Mouse (Mus musculus) stomach, embryonic 14.5 days (tissue): ENCODE data around the gene Wbp1. TPM values are rescaled to one million over a fixed set of nuclear protein-coding genes. Genes with fewer than 3 reads are reported as not detected.

ENCODE experiments used
- ATAC-seq: fragments of 200-750 bp; cut with Nextera tagmentation; 2 replicates; pipeline ENCODE4 v1.8.0; 2017; ENCODE audit warnings: low read depth, moderate TSS enrichment; ENCODE audit not compliant: insufficient number of reproducible peaks, insufficient read depth, low FRiP score
- H3K27ac ChIP-seq: fragments of 300-500 bp; sonication (generic); 2 replicates; pipeline ENCODE4 v1.5.1; 2014; ENCODE audit warnings: mild to moderate bottlenecking, low read length, moderate library complexity, mixed read lengths
- H3K27me3 ChIP-seq: fragments of 300-500 bp; sonication (generic); 2 replicates; pipeline ENCODE4 v1.6.1; 2014; ENCODE audit warnings: low read length, control low read depth, mixed read lengths; ENCODE audit not compliant: control insufficient read depth, insufficient read depth
- H3K36me3 ChIP-seq: fragments of 300-500 bp; sonication (generic); 2 replicates; pipeline ENCODE4 v1.6.1; 2014; ENCODE audit warnings: mild to moderate bottlenecking, control low read depth, low read length, moderate library complexity, mixed read lengths; ENCODE audit not compliant: control insufficient read depth, insufficient read depth
- H3K4me1 ChIP-seq: fragments of 300-500 bp; sonication (generic); 2 replicates; pipeline ENCODE4 v1.6.1; 2014; ENCODE audit warnings: low read length, control low read depth, mixed read lengths; ENCODE audit not compliant: control insufficient read depth, insufficient read depth
- H3K4me2 ChIP-seq: fragments of 300-500 bp; sonication (generic); replicated peaks from 2 replicates; pipeline ENCODE4 v1.6.1; 2014; ENCODE audit warnings: low read depth, low read length, control low read depth
- H3K4me3 ChIP-seq: fragments of 300-500 bp; sonication (generic); 2 replicates; pipeline ENCODE4 v1.5.1; 2014; ENCODE audit warnings: low read depth, low read length, control low read depth
- H3K9ac ChIP-seq: fragments of 300-500 bp; sonication (generic); replicated peaks from 2 replicates; pipeline ENCODE4 v1.6.1; 2014; ENCODE audit warnings: low read depth, mild to moderate bottlenecking, control low read depth, low read length, moderate library complexity, mixed read lengths
- H3K9me3 ChIP-seq: fragments of 300-500 bp; sonication (generic); 2 replicates; pipeline ENCODE4 v1.6.1; 2016; ENCODE audit warnings: low read depth, low read length, control low read depth; ENCODE audit not compliant: control insufficient read depth
- WGBS: fragments of 180-500 bp; shearing (Covaris S2); extraction: QIAGEN DNeasy Blood & Tissue Kit; methylation state at CpG from one replicate; pipeline ENCODE4 v1.1.7; 2014; 5-methylcytosine and 5-hydroxymethylcytosine counted together
- polyA plus RNA-seq: library from polyadenylated mRNA; unstranded; fragments of >200 nt; fragmentation: Nextera tagmentation; extraction: Ambion mirVana; gene quantifications from 2 replicates; pipeline ENCODE4 v1.2.1, GENCODE M21; 2014

Gene Wbp1
- polyA plus RNA-seq, 1 experiment from 2014 or later, result 99.6 TPM

DNA sequence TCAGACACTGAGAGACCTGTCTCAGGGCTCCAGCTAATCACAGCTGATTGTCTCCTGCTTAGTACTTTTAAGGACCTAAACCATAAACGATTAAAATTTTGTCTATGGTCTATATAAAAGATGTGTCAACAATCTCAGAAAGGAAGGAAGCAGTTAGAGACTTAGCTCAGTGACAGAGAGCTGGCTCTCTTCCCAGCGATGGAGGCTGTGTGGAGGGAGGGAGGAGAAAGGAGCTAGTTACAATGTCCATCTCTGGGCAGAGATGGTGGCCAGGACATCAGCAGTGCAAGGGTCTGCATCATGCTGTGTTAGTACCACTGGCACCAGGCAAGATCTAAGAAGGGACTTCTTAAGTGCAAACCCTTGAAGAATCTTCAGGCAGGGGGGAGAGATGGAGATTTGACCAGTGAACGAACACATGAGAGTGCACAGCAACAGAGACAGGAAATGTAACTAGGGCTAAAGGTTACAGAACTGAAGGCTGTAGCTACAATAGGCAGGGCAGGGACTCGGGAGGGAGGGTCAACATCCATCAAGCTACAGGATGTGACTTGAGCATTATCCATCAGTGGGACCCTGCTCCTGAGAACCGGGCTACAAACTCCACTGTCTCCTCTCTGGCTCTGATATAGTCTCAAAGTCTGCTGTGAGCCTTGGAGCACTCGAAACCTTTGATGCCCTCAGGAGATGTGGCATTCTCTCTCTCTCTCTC lies 28.8 kb downstream of the Wbp1 start:
- H3K9ac ChIP-seq, result no peak overlapping the region
- no peaks in the 10 kb centered on the region for H3K9me3 ChIP-seq
- WGBS, result 29% methylated on average over 6 of the region's 6 CpGs
- ATAC-seq, result no peak
- no peak overlapping the region for H3K4me2 ChIP-seq
- H3K27ac ChIP-seq, result no peak overlapping the region
- 0 out of 2 replicates have a peak, but pooled peaks cover 2% of the 10 kb centered on the region for H3K4me1 ChIP-seq
- no peaks in the 10 kb centered on the region for H3K36me3 ChIP-seq
- peaks cover 16% of the 10 kb centered on the region for H3K27me3 ChIP-seq
- no peak overlapping the region for H3K4me3 ChIP-seq

DNA sequence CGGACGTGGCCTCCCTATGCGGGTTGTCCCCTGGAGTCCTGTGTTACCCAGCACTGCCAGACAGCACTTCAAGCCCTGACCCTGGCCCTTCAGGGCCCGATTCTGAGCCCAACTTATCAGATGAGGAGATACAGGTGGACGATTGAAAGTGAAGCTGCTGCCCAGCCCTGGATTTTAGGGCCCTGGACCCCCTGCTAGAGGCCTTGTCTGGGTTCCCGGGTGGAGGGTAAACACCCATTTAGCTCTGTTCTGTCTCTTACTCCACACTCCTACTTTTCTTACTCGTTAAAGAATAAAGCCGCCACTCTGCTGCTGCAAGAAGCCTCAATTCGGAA lies 33.5 kb downstream of the Wbp1 start:
- peak overlapping the region; percentile 25 for H3K4me2 ChIP-seq
- H3K27ac ChIP-seq, result no peak overlapping the region
- H3K4me1 ChIP-seq, result 0 out of 2 replicates have a peak, but pooled peaks cover 4% of the 10 kb centered on the region
- WGBS, result 13% methylated on average over 9 of the region's 9 CpGs
- H3K36me3 ChIP-seq, result no peaks in the 10 kb centered on the region
- H3K9me3 ChIP-seq, result no peaks in the 10 kb centered on the region
- H3K9ac ChIP-seq, result no peak overlapping the region
- peaks cover 47% of the 10 kb centered on the region for H3K27me3 ChIP-seq
- peak overlapping the region; percentile 18; the same call in 1 of the 2 replicates for H3K4me3 ChIP-seq
- no peak for ATAC-seq

DNA sequence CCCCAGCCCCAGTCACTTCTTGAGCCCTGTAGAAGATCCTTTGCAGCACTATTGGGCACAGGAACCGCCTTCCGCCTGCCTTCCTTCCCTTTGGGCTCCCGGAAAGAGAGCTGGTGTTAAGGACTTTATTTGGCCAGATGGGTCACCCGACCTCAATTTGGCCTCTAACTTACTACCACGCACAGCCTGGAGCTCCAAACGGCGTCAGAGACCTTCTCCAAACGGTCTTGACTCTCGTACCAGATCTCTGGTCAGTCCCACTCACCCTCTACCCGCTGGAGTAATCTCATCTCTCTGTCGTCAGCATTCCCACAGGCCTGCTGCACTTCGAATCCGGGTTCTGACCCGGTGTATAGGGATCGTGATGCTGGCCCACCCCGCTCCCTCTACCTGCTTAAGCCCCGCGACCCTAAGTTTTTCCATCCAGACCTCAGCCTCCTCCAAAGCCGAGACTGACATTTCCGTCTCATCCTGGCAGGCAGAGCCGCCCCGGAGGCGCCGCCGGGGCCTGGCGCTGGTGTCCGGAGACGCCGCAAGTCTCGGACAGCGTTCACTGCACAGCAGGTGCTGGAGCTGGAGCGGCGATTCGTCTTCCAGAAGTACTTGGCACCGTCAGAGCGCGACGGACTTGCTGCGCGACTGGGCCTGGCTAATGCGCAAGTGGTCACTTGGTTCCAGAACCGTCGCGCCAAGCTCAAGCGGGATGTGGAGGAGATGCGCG lies 34.0 kb downstream of the Wbp1 start:
- WGBS, result 4% methylated on average over 47 of the region's 47 CpGs
- ATAC-seq, result no peak
- peak overlapping the region; percentile 18; the same call in 1 of the 2 replicates for H3K4me3 ChIP-seq
- H3K4me1 ChIP-seq, result 0 out of 2 replicates have a peak, but pooled peaks cover 4% of the 10 kb centered on the region
- H3K4me2 ChIP-seq, result peak overlapping the region; percentile 25
- H3K36me3 ChIP-seq, result no peaks in the 10 kb centered on the region
- peaks cover 51% of the 10 kb centered on the region for H3K27me3 ChIP-seq
- no peak overlapping the region for H3K9ac ChIP-seq
- no peaks in the 10 kb centered on the region for H3K9me3 ChIP-seq
- no peak overlapping the region for H3K27ac ChIP-seq

DNA sequence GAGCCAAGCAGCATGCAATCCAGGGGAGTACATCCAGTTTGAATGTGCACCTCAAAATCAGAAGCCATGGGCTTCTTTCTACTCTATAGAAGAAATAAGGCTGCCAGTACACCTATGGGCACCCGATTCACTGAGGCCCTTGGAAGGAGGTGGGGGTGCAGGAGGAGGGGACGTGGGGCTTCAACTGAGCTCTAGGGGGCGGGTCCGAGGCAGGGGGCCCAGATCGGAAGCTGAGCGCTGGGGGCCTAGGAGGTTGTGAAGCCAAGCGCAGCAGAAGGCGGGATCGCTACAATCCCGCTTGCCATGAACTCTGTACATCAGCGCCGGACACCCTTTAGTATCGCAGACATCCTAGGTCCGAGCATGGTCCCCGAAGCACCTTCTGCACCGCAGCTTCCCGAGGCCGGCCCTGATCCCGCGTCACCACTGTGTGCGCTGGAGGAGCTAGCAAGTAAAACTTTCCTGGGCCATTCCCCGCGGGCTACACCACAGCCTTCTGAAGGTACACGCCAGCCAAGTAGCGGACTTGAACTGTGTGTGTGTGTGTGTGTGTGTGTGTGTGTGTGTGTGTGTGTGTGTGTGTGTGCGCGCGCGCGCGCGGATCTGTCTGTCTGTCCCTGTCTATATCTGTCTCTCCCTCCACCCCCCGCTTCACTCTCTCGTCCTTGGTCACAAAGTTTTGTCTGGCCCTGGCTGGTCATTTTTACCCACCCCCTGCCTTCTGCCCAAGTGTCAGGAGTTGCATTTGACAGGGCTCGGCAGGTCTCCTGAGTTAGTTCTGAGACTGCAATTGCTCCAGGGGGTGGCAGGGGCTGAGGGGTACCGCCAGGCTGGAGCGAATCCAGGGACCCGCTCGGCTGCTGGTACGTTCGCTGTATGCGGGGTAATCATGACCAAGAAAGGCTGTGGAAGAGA lies 35.0 kb downstream of the Wbp1 start, which contains the start of gene Lbx2:
Lbx2 (plus strand) TSS at position 247 of the 915 bp plus-strand sequence.
- Histone ChIP-seq H3K4me2 (peak within 1 kb of the TSS; percentile 25; the same call in 1 of the 2 replicates), H3K4me1 (0 out of 2 replicates have a peak, but pooled peaks cover 4% of the 10 kb centered on the region), H3K9me3 (no peaks in the 10 kb centered on the region), H3K27ac (no peak within 1 kb of the TSS), H3K4me3 (peak within 1 kb of the TSS; percentile 18; the same call in 1 of the 2 replicates), H3K36me3 (no peaks in the 10 kb centered on the region), H3K27me3 (peaks cover 52% of the 10 kb centered on the region), H3K9ac (no peak within 1 kb of the TSS)
- ATAC-seq, result no peak
- WGBS, result 3% methylated on average over 37 of the region's 42 CpGs

DNA sequence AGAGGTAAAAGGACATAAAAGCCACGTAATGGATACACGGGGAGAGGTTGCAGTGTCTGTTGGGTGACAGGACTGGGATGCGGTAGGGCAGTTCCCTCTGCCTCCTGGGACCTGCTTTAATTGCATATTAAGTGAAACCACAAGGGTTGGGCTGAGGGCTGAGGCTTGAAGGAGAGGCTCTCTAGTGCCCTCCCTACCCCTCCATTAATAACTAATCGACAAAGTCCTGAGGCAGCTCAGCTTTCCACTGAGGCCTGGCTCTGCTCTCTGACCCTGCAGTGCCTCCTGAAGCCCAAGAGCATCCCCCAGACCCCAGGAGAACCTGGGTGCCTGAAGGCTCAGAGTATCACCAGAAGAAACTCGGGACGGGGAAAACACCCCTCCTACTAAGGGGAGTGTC lies 36.9 kb downstream of the Wbp1 start:
- Histone ChIP-seq H3K4me1 (0 out of 2 replicates have a peak, but pooled peaks cover 4% of the 10 kb centered on the region), H3K36me3 (peaks cover 5% of the 10 kb centered on the region; the same call in 1 of the 2 replicates), H3K9me3 (no peaks in the 10 kb centered on the region), H3K4me2 (no peak overlapping the region), H3K9ac (no peak overlapping the region), H3K27ac (no peak overlapping the region), H3K27me3 (peaks cover 52% of the 10 kb centered on the region), H3K4me3 (no peak overlapping the region)
- no peak for ATAC-seq
- 10% methylated on average over 6 of the region's 6 CpGs for WGBS

DNA sequence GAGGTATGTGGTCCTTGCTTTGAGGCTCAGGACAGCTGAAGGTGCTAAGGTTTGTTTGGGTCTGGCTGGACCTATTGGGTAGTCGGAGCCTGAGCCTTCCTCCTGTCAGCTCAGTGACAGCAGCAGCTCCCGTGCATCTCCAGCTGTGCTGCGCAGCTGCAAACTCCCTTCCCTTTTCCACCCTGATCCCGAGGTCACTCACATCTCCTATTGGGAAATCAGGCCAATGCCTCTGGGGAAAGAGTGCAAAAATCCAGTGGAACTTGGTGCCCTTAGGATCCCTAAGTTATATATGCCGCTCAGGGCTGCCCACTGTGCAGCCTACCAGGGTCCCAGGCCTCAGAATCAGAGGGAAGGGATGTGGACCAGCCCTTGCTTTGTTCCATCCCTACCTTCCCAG lies 37.9 kb downstream of the Wbp1 start:
- H3K27me3 ChIP-seq, result peaks cover 45% of the 10 kb centered on the region
- no peak overlapping the region for H3K4me2 ChIP-seq
- no peak overlapping the region for H3K27ac ChIP-seq
- 0 out of 2 replicates have a peak, but pooled peaks cover 7% of the 10 kb centered on the region for H3K4me1 ChIP-seq
- ATAC-seq, result no peak
- H3K9me3 ChIP-seq, result no peaks in the 10 kb centered on the region
- peaks cover 5% of the 10 kb centered on the region; the same call in 1 of the 2 replicates for H3K36me3 ChIP-seq
- H3K9ac ChIP-seq, result no peak overlapping the region
- 16% methylated on average over 5 of the region's 5 CpGs for WGBS
- no peak overlapping the region for H3K4me3 ChIP-seq

- 92% methylated on average over 5 of the region's 5 CpGs for WGBS
- no peak overlapping the region for H3K4me3 ChIP-seq
- H3K9me3 ChIP-seq, result no peaks in the 10 kb centered on the region
- peaks cover 27% of the 10 kb centered on the region for H3K27me3 ChIP-seq
- no peak for ATAC-seq
- peaks cover 5% of the 10 kb centered on the region; the same call in 1 of the 2 replicates for H3K4me1 ChIP-seq
- no peak overlapping the region for H3K4me2 ChIP-seq
- peaks cover 5% of the 10 kb centered on the region; the same call in 1 of the 2 replicates for H3K36me3 ChIP-seq
- no peak overlapping the region for H3K27ac ChIP-seq
- no peak overlapping the region for H3K9ac ChIP-seq
Measured at GRCm38 (mm10) chr6:83080210-83080609, 41.1 kb downstream of the Wbp1 start.
